Mouse (Mus musculus) liver, embryonic 11.5 days (tissue): ENCODE results near the gene Hmgn2. TPM values are rescaled to one million over a fixed set of nuclear protein-coding genes. Genes with fewer than 3 reads are reported as not detected.

ENCODE experiments used
- ATAC-seq: fragments of 200-750 bp; cut with Nextera tagmentation; replicated peaks from 2 replicates; pipeline ENCODE4 v1.8.0; 2017; ENCODE audit warnings: moderate number of reproducible peaks, mild to moderate bottlenecking, moderate TSS enrichment, moderate library complexity; ENCODE audit not compliant: low FRiP score
- DNase-seq: peaks from one replicate; pipeline ENCODE4 v3.0.0-alpha.2; 2017; ENCODE audit warnings: low spot score
- H3K27ac ChIP-seq: fragments of 300-500 bp; sonication (generic); 2 replicates; pipeline ENCODE4 v1.5.1; 2014; ENCODE audit warnings: mild to moderate bottlenecking, low read depth, low read length, control low read depth
- H3K27me3 ChIP-seq: fragments of 300-500 bp; sonication (generic); replicated peaks from 2 replicates; pipeline ENCODE4 v1.6.1; 2014; ENCODE audit warnings: low read length, mixed read lengths; ENCODE audit not compliant: control insufficient read depth, insufficient read depth
- H3K36me3 ChIP-seq: fragments of 300-500 bp; sonication (generic); 2 replicates; pipeline ENCODE4 v1.6.1; 2014; ENCODE audit warnings: mild to moderate bottlenecking, low read length, moderate library complexity, mixed read lengths; ENCODE audit not compliant: control insufficient read depth, insufficient read depth
- H3K4me1 ChIP-seq: fragments of 300-500 bp; sonication (generic); replicated peaks from 2 replicates; pipeline ENCODE4 v1.6.1; 2014; ENCODE audit warnings: low read length, mixed read lengths; ENCODE audit not compliant: control insufficient read depth, insufficient read depth
- H3K4me2 ChIP-seq: fragments of 300-500 bp; sonication (generic); 2 replicates; pipeline ENCODE4 v1.6.1; 2014; ENCODE audit warnings: mild to moderate bottlenecking, control low read depth, moderate library complexity
- H3K4me3 ChIP-seq: fragments of 300-500 bp; sonication (generic); 2 replicates; pipeline ENCODE4 v1.5.1; 2014; ENCODE audit warnings: low read depth, low read length, control low read depth
- H3K9ac ChIP-seq: fragments of 300-500 bp; sonication (generic); 2 replicates; pipeline ENCODE4 v1.6.1; 2014; ENCODE audit warnings: low read depth, low read length, control low read depth
- H3K9me3 ChIP-seq: fragments of 300-500 bp; sonication (generic); 2 replicates; pipeline ENCODE4 v1.6.1; 2016; ENCODE audit warnings: low read length, inconsistent platforms, mixed read lengths; ENCODE audit not compliant: control insufficient read depth
- WGBS: fragments of 180-500 bp; shearing (Covaris S2); extraction: QIAGEN DNeasy Blood & Tissue Kit; methylation state at CpG from one replicate; pipeline ENCODE4 v1.1.7; 2014; 5-methylcytosine and 5-hydroxymethylcytosine counted together
- polyA plus RNA-seq: library from polyadenylated mRNA; unstranded; fragments of >200 nt; fragmentation: Nextera tagmentation; extraction: Ambion mirVana; gene quantifications from 2 replicates; pipeline ENCODE4 v1.2.1, GENCODE M21; 2014

Hmgn2 gene
- polyA plus RNA-seq, 1 experiment from 2014 or later: 1,890 TPM

GRCm38 (mm10) chr4:134005581-134006358 is 37.3 kb upstream of the Hmgn2 start:
- WGBS: 83% methylated on average over 12 of the region's 12 CpGs
- H3K9me3 ChIP-seq: no peaks in the 10 kb centered on the region
- DNase-seq (no peak), ATAC-seq (no peak)
- no peak overlapping the region for H3K4me2 ChIP-seq
- H3K36me3 ChIP-seq: no peaks in the 10 kb centered on the region
- H3K4me1 ChIP-seq: peaks cover 3% of the 10 kb centered on the region
- no peak overlapping the region for H3K4me3 ChIP-seq
- no peak overlapping the region for H3K27ac ChIP-seq
- no peaks in the 10 kb centered on the region for H3K27me3 ChIP-seq
- no peak overlapping the region for H3K9ac ChIP-seq

- WGBS: 72% methylated on average over 5 of the region's 5 CpGs
- ATAC-seq: no peak
- Histone ChIP-seq H3K9me3 (no peaks in the 10 kb centered on the region), H3K36me3 (no peaks in the 10 kb centered on the region), H3K4me1 (peaks cover 7% of the 10 kb centered on the region), H3K4me3 (no peak overlapping the region), H3K4me2 (no peak overlapping the region), H3K27ac (no peak overlapping the region), H3K9ac (no peak overlapping the region), H3K27me3 (no peaks in the 10 kb centered on the region)
- no peak for DNase-seq
Observed at GRCm38 (mm10) chr4:134002903-134003302, 34.5 kb upstream of the Hmgn2 start.

GRCm38 (mm10) chr4:134002246-134002645 is 33.8 kb upstream of the Hmgn2 start:
- Histone ChIP-seq H3K4me2 (no peak overlapping the region), H3K27me3 (no peaks in the 10 kb centered on the region), H3K9me3 (no peaks in the 10 kb centered on the region), H3K9ac (no peak overlapping the region), H3K4me1 (peaks cover 7% of the 10 kb centered on the region), H3K4me3 (no peak overlapping the region), H3K36me3 (no peaks in the 10 kb centered on the region), H3K27ac (no peak overlapping the region)
- DNase-seq: no peak
- WGBS: 63% methylated on average over 4 of the region's 4 CpGs
- no peak for ATAC-seq

GRCm38 (mm10) chr4:134001710-134002109 is 33.3 kb upstream of the Hmgn2 start:
- Histone ChIP-seq H3K4me1 (peaks cover 7% of the 10 kb centered on the region), H3K27me3 (no peaks in the 10 kb centered on the region), H3K9me3 (no peaks in the 10 kb centered on the region), H3K4me2 (peak overlapping the region; percentile 59), H3K27ac (no peak overlapping the region), H3K9ac (no peak overlapping the region), H3K4me3 (no peak overlapping the region), H3K36me3 (no peaks in the 10 kb centered on the region)
- 55% methylated on average over 10 of the region's 10 CpGs for WGBS
- ATAC-seq (no peak), DNase-seq (no peak)

- Histone ChIP-seq H3K4me3 (peak within 1 kb of the TSS; percentile 85), H3K4me2 (peak within 1 kb of the TSS; percentile 59), H3K27ac (no peak within 1 kb of the TSS), H3K9me3 (no peaks in the 10 kb centered on the region), H3K9ac (peak within 1 kb of the TSS; percentile 79), H3K27me3 (no peaks in the 10 kb centered on the region), H3K4me1 (peaks cover 7% of the 10 kb centered on the region), H3K36me3 (no peaks in the 10 kb centered on the region; the same call in 1 of the 2 replicates)
- DNase-seq (peak; percentile 99), ATAC-seq (peak; percentile 99)
- 2% methylated on average over 49 of the region's 49 CpGs for WGBS
Observed at GRCm38 (mm10) chr4:134000466-134001438, 32.3 kb upstream of the Hmgn2 start, which contains the start of gene Dhdds. Dhdds (minus strand) TSS chr4:134000918.

- Histone ChIP-seq H3K4me2 (no peak overlapping the region), H3K9me3 (no peaks in the 10 kb centered on the region), H3K9ac (no peak overlapping the region), H3K27me3 (no peaks in the 10 kb centered on the region), H3K36me3 (peaks cover 32% of the 10 kb centered on the region), H3K4me1 (peaks cover 2% of the 10 kb centered on the region; the same call in 1 of the 2 replicates), H3K27ac (no peak overlapping the region), H3K4me3 (no peak overlapping the region)
- ATAC-seq: no peak
- DNase-seq: no peak
- 86% methylated on average over 8 of the region's 8 CpGs for WGBS
Observed at GRCm38 (mm10) chr4:133994697-133995096, 26.2 kb upstream of the Hmgn2 start.

GRCm38 (mm10) chr4:133991087-133991660 is 22.7 kb upstream of the Hmgn2 start:
- DNase-seq: no peak
- WGBS: 84% methylated on average over 13 of the region's 13 CpGs
- Histone ChIP-seq H3K27ac (no peak overlapping the region), H3K4me2 (no peak overlapping the region), H3K9ac (no peak overlapping the region), H3K4me1 (no peaks in the 10 kb centered on the region), H3K9me3 (no peaks in the 10 kb centered on the region), H3K36me3 (peaks cover 37% of the 10 kb centered on the region), H3K27me3 (no peaks in the 10 kb centered on the region), H3K4me3 (no peak overlapping the region)
- ATAC-seq: no peak

- Histone ChIP-seq H3K9me3 (no peaks in the 10 kb centered on the region), H3K36me3 (peaks cover 37% of the 10 kb centered on the region), H3K4me3 (no peak overlapping the region), H3K9ac (no peak overlapping the region), H3K27ac (no peak overlapping the region), H3K27me3 (no peaks in the 10 kb centered on the region), H3K4me2 (no peak overlapping the region), H3K4me1 (no peaks in the 10 kb centered on the region)
- 72% methylated on average over 4 of the region's 4 CpGs for WGBS
- ATAC-seq (no peak), DNase-seq (no peak)
Observed at GRCm38 (mm10) chr4:133990035-133990434, 21.6 kb upstream of the Hmgn2 start.
